Mouse (Mus musculus) liver, postnatal 0 days (tissue): ENCODE data around the gene Armh3.

ENCODE experiments used
- CTCF ChIP-seq: sonication (generic); IDR thresholded peaks from 2 replicates; pipeline ENCODE4 v1.5.1; 2016; ENCODE audit warnings: antibody characterized with exemption, low read depth
- EP300 ChIP-seq: IDR thresholded peaks from 2 replicates; pipeline ENCODE4 v1.6.1; 2016; ENCODE audit warnings: antibody characterized with exemption, low read depth, mild to moderate bottlenecking

DNA sequence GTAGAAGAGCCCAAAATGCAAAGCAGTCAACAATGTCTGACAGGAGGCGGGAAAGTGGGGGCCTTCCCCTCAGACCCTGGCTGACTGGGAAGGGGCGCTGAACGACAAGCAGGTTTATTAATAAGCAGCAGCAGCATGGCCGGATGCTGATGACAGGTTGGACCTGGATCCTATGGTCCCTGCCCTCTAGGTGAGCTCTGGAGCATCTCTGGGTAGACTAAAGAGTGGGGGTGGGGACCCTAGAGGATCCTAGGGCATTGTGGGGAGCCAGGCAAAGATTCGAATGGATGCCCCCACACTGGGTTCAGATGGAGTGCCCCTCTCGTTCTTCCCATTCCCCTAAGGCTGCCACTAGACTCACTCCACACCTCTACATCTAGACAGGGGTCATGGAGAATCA is 205.9 kb downstream of the Armh3 start:
- TF ChIP-seq EP300 (no peak), CTCF (no peak)
